Mouse (Mus musculus): ENCODE results near the gene Gm4707. TPM values are rescaled to one million over a fixed set of nuclear protein-coding genes. Genes with fewer than 3 reads are reported as not detected.
A peak's percentile ranks its signal among the peaks of the same experiment; 100 is the strongest.
"Not testable (repeated sequence)": the region's sequence is repeated elsewhere in the genome, so short reads cannot be mapped to it uniquely, and the experiment has no call there.

The Gm4707 gene
- polyA plus RNA-seq, 1 experiment from 2014 or later: 2.8 TPM

DNA sequence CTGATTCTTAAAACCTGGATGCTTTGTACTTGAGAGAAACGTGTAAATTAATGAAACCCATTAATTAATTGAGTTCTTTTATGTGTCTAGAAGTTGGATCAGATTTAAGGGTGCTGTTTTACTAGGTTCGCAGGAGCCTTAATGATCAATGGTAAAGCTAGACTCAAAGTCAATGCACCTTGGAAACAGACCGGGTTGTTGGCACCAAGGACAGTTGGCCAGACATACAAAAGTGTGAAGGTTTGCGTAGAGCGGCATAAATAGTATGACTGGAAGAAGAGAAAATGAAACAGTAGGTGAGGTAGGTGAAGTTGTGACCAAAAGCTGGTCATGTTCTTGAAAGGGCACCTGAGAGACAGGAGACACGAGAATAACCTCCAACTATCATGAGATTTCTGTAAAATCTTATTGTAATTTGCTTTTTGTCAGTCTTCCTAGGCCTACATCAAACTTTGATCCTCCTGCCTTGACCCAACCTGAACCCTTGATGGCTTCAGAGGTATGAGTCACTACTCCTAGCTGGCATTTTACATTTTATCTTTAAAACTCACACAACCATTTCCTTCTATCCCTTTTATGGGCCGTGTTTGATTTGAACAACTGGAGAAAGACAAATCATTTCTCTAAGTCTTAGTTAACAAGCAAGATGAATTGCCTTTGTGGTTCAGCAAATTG is 16.8 kb upstream of the Gm4707 start:
- peak overlapping the region; percentile 100; the same call in 1 of the 2 replicates for H3K27ac ChIP-seq
- no peaks in the 10 kb centered on the region for H3K27me3 ChIP-seq (replicated peaks)
- peaks cover 22% of the 10 kb centered on the region for H3K4me1 ChIP-seq
- H3K9me3 ChIP-seq: no peaks in the 10 kb centered on the region
- ATAC-seq (replicated peaks): no peak
- peak overlapping the region; percentile 53 for H3K4me3 ChIP-seq
- H3K9ac ChIP-seq: peak overlapping the region; percentile 96; the same call in 1 of the 2 replicates
- H3K36me3 ChIP-seq (replicated peaks): no peaks in the 10 kb centered on the region
- 81% methylated on average over 7 of the region's 7 CpGs for WGBS
- peak overlapping the region; percentile 77 for H3K4me2 ChIP-seq

DNA sequence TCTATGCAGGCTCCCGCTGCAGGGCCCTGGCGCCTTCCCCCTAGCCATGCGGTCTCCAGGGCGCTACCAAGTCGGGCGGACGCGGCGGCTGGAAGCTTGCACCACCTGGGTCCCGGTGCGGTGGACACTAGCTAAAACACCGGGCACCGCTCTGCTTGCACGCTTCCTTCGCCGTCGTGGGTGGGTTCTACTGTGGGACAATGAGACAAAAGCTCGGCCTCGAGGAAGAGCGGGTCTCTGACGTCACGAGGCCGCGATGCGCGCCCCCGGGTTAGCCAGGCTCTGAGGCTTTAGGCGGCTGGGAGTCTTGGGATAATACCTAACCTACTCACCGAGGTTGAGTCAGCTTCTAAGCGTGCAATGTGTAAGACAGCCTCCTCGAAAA is 16.0 kb upstream of the Gm4707 start:
- Histone ChIP-seq H3K9ac (peak overlapping the region; percentile 96), H3K36me3 (replicated peaks) (no peaks in the 10 kb centered on the region), H3K9me3 (no peaks in the 10 kb centered on the region), H3K27ac (peak overlapping the region; percentile 100), H3K4me1 (peaks cover 22% of the 10 kb centered on the region), H3K4me2 (peak overlapping the region; percentile 77), H3K4me3 (peak overlapping the region; percentile 53), H3K27me3 (replicated peaks) (no peaks in the 10 kb centered on the region)
- 0% methylated on average over 31 of the region's 31 CpGs for WGBS
- peak; percentile 89 for ATAC-seq (replicated peaks)

DNA sequence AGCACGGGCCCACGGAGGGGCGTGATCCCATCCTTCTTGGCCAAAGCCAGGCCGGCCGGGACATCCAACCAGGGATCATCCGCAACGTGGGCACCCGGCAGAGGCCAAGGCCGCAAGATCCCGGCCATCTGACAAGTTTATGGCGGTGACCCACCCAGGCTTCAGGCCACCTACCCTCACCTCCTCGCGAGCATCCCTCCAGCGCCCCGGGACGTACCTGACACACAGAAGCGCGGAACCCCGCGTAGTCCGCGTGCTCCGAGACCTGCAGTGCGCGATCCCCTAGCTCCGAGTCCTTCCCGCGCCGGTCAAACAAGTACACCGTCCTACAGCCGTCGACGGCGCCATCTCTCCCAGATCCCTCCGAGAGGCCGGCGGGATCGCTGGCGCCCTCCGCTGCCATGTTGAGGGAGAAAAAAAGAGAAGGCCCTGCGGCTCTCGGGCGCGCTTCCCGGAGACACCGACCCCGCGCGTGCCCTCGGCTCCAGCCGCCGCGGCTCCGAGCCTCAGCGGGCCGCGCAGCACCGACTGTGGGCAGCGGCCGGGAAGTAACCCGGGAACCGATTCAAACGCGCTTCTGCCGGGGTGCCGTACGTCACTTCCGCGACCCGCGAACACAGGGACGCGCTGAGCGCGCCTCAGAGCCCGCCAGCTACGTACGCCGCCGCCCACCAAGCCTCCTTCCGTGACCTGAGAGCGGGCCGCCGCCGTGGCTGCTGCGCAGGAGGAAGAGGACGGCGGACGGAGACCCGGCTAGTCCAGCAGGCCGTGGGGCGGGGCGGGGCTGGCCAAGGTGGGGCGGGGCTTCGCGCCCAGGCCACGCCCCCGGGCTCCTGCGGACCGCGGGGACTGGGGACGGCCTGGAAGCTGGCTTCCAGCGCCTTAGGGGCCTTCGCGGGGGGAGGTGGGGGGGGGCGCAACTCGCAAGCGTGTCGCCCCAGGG is 15.3 kb upstream of the Gm4707 start, which contains the start of gene Smchd1:
Gene Smchd1, minus strand, starts transcription at position 582 of the 943 bp plus-strand sequence.
- Histone ChIP-seq H3K4me2 (peak within 1 kb of the TSS; percentile 77), H3K4me3 (peak within 1 kb of the TSS; percentile 53), H3K27ac (peak within 1 kb of the TSS; percentile 100), H3K4me1 (peaks cover 27% of the 10 kb centered on the region), H3K27me3 (replicated peaks) (no peaks in the 10 kb centered on the region), H3K9ac (peak within 1 kb of the TSS; percentile 96), H3K9me3 (no peaks in the 10 kb centered on the region), H3K36me3 (replicated peaks) (no peaks in the 10 kb centered on the region)
- peak; percentile 97 for ATAC-seq (replicated peaks)
- under 1% methylated on average over 96 of the region's 109 CpGs for WGBS

DNA sequence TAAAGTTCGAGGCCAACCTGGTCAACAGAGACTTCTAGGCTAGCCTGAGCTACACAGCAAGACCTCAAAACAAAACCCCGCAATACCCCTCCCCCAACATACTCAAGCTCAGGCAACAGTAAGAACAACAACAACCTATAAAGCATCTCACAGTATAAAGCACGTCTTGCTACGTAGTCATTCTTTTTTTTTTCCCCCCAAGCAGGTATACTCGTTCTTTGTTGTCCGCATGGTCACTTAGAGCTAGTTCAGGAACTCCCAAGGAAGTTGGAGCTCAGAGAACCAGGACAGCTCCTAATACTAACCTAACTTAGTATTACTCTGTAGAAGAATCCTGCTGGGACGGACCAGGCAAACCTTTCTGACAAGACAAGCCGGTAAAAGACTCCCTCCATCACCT is 14.4 kb upstream of the Gm4707 start:
- Histone ChIP-seq H3K4me1 (peaks cover 27% of the 10 kb centered on the region), H3K9me3 (no peaks in the 10 kb centered on the region), H3K4me2 (peak overlapping the region; percentile 77), H3K36me3 (replicated peaks) (no peaks in the 10 kb centered on the region), H3K4me3 (peak overlapping the region; percentile 53), H3K9ac (peak overlapping the region; percentile 96), H3K27ac (no peak overlapping the region), H3K27me3 (replicated peaks) (no peaks in the 10 kb centered on the region)
- ATAC-seq (replicated peaks): no peak
- 15% methylated on average over 8 of the region's 8 CpGs for WGBS

DNA sequence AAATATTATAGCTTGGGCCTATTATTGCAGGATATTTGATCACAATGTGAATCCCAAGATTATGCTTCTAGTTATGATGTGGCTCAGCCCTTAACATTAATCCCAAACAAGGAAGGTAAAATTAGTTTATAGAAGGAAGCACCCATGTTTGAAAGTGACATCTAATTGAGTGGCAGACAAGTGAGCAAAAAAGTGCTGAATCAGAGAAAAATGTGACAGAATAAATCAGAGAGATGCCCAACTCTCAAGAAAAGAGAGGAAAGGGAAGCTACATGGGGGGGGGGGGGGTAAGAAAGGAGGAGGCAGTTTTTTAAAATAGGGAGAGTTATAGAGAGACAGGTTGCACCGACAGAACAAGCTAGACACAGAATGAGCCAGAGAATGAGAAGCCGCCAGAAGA is 11.5 kb upstream of the Gm4707 start:
- H3K36me3 ChIP-seq (replicated peaks): no peaks in the 10 kb centered on the region
- no peak overlapping the region; the same call in 1 of the 2 replicates for H3K9ac ChIP-seq
- no peaks in the 10 kb centered on the region for H3K9me3 ChIP-seq
- H3K27me3 ChIP-seq (replicated peaks): no peaks in the 10 kb centered on the region
- H3K4me2 ChIP-seq: no peak overlapping the region
- H3K4me1 ChIP-seq: peaks cover 23% of the 10 kb centered on the region
- no peak overlapping the region for H3K27ac ChIP-seq
- no peak for ATAC-seq (replicated peaks)
- no peak overlapping the region for H3K4me3 ChIP-seq
- 76% methylated on average over 2 of the region's 2 CpGs for WGBS

DNA sequence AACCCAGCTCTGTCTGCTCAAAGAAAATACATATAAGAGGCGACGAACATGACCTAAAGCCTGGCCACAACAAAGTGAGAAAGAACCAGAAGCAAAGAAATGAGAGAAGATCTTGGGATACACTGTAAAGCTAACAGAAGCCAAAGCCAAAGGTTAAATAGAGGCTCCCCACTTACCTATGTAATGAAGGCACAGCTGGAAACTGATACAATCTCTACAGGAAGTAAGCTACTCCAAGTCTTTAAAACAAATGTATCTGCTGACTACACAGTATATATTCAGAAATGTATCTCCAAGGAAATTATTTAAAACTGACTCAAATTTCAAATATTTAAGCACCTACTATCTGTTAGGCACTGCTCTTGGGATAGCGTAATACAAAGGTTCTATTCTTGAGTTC is 594 bp upstream of the Gm4707 start:
- no peak for ATAC-seq (replicated peaks)
- no peak overlapping the region for H3K4me3 ChIP-seq
- H3K4me1 ChIP-seq: no peaks in the 10 kb centered on the region
- H3K9ac ChIP-seq: no peak overlapping the region
- 97% methylated on average over 3 of the region's 3 CpGs for WGBS
- no peaks in the 10 kb centered on the region for H3K9me3 ChIP-seq
- peaks cover 14% of the 10 kb centered on the region; the same call in 1 of the 2 replicates for H3K36me3 ChIP-seq (replicated peaks)
- no peak overlapping the region for H3K27ac ChIP-seq
- no peak overlapping the region for H3K4me2 ChIP-seq
- H3K27me3 ChIP-seq (replicated peaks): no peaks in the 10 kb centered on the region

DNA sequence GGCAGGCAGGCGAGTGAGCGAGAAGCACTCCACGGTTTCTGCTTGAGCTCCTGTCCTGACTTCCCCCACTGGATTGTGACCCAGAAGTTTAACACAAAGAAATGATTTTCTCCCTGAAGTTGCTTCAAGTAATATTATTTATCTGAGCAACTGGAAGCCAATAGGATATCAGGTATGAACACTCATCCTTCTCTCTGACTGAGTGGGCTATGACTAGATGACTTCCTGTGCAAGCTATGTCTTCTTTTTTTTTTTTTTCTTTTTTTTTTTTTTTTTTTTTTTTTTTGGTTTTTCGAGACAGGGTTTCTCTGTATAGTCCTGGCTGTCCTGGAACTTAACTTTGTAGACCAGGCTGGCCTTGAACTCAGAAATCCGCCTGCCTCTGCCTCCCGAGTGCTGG is 2.4 kb downstream of the Gm4707 start:
- peaks cover 15% of the 10 kb centered on the region; the same call in 1 of the 2 replicates for H3K36me3 ChIP-seq (replicated peaks)
- not testable (repeated sequence) for ATAC-seq (replicated peaks); H3K27ac ChIP-seq; H3K4me1 ChIP-seq; H3K9me3 ChIP-seq; H3K4me2 ChIP-seq; H3K9ac ChIP-seq; H3K4me3 ChIP-seq; H3K27me3 ChIP-seq (replicated peaks)
- 94% methylated on average over 6 of the region's 6 CpGs for WGBS

DNA sequence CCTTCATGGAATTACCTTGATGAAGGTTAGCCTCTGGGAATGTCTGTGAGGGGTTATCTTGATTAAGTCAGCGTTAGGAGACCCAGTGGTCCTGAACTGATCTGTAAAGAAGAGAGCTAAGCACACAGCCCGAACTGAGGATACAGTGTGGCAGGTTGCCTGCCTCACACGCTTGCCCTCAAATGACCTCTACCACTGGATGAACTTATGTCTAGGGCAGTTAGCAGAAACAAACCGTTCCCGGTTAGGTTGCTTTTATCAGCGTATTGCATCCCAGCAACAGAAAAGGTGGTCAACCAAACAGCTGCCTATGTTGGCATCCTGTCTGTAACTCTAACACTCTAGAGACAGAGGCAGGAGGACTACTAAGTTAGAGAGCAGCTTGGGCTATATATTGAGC is 14.5 kb downstream of the Gm4707 start:
- 97% methylated on average over 6 of the region's 6 CpGs for WGBS

DNA sequence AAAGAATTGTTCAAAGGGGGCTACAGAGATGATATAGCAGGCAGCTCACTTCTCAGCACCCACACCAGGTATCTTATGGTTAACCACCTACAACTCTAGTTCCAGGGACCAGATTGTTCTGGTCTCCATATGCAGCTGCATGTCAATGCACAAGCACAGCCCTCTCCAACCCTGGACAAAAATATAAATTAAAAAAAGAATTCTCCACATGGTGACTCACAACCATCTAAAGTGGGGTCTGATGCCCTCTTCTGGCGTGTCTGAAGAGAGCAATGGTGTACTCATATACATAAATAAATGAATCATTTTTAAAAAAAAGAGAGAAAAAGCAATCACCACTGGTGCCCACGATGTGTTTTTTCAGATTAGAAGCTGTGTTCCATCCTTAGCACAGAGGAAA is 15.0 kb downstream of the Gm4707 start:
- H3K4me2 ChIP-seq: no peak overlapping the region
- H3K4me1 ChIP-seq: no peaks in the 10 kb centered on the region
- H3K9ac ChIP-seq: no peak overlapping the region
- ATAC-seq (replicated peaks): no peak
- 87% methylated on average over 2 of the region's 2 CpGs for WGBS
- no peak overlapping the region for H3K27ac ChIP-seq
- H3K27me3 ChIP-seq (replicated peaks): no peaks in the 10 kb centered on the region
- no peaks in the 10 kb centered on the region for H3K9me3 ChIP-seq
- H3K4me3 ChIP-seq: no peak overlapping the region
- H3K36me3 ChIP-seq (replicated peaks): peaks cover 8% of the 10 kb centered on the region; the same call in 1 of the 2 replicates

More for the DNA sequence above, 14.5 kb downstream of the Gm4707 start:
- Histone ChIP-seq H3K9ac (no peak overlapping the region), H3K4me3 (no peak overlapping the region), H3K27ac (no peak overlapping the region), H3K4me1 (no peaks in the 10 kb centered on the region), H3K4me2 (no peak overlapping the region), H3K9me3 (no peaks in the 10 kb centered on the region), H3K27me3 (replicated peaks) (no peaks in the 10 kb centered on the region), H3K36me3 (replicated peaks) (peaks cover 8% of the 10 kb centered on the region; the same call in 1 of the 2 replicates)
- no peak for ATAC-seq (replicated peaks)

DNA sequence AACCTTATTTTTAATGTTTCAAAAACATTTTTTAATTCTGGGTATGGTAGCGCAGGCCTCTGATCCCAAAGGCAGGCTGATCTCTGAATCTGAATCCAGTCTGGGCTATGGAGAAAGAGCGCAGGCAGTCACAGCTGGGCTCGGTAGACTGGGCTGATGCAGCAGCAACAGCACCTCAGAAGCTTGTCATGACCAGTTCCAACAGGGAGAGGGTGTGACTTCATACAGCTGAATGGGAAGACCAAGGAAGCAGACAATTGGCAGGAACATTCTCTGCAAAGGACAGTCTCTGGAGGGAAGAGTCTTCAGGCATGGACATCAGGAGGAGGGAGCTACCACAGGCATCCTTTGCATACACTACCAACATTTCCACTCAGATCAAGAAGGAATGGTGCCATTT is 15.6 kb downstream of the Gm4707 start:
- Histone ChIP-seq H3K4me1 (no peaks in the 10 kb centered on the region), H3K36me3 (replicated peaks) (peaks cover 8% of the 10 kb centered on the region; the same call in 1 of the 2 replicates), H3K4me2 (no peak overlapping the region), H3K27me3 (replicated peaks) (no peaks in the 10 kb centered on the region), H3K9ac (no peak overlapping the region), H3K9me3 (no peaks in the 10 kb centered on the region), H3K27ac (no peak overlapping the region), H3K4me3 (no peak overlapping the region)
- 93% methylated on average over 3 of the region's 3 CpGs for WGBS
- no peak for ATAC-seq (replicated peaks)

DNA sequence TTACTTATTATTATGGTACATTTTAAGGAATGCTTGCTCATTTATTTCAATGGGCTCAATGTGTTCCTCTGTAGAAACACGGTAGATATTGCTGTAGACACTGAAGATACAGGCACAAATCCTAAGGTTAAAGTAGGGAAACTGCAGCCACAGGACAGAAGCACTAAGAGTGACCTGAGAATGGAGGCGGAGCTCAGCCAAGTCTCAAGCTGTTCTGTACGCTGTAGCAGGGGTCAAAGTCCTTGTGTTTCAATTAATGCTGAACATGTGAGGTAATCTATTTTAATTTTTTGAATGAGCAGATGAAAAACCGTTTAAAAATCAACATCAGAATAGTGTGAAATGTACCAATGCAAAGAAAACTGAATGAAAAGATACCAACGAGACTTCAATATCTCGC is 16.4 kb downstream of the Gm4707 start:
- Histone ChIP-seq H3K9ac (no peak overlapping the region), H3K36me3 (replicated peaks) (peaks cover 8% of the 10 kb centered on the region; the same call in 1 of the 2 replicates), H3K4me1 (no peaks in the 10 kb centered on the region), H3K27ac (no peak overlapping the region), H3K4me2 (no peak overlapping the region), H3K9me3 (no peaks in the 10 kb centered on the region), H3K4me3 (no peak overlapping the region), H3K27me3 (replicated peaks) (no peaks in the 10 kb centered on the region)
- WGBS: 94% methylated on average over 6 of the region's 6 CpGs
- ATAC-seq (replicated peaks): no peak

DNA sequence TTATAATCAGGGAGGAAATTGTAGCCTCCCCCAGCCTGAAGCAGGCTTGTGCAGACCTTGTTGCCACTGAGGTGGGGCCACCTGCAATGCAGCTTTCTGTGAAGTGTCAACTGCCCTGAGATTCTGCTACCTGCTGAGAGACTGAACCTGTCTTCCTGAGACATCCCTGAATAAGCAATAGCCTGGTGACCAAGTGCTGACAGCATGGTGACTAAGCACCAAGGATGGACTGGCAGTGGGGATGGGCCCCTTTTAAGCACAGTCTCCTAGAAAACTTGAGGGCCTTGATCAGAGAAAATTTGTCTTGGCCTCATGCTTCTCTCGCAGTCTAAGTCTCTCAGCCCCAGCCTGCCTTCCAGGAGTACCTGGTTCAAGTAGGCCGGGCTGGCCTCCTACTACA is 37.2 kb downstream of the Gm4707 start:
- not testable (repeated sequence) for H3K27ac ChIP-seq; H3K4me2 ChIP-seq; H3K9me3 ChIP-seq; H3K4me1 ChIP-seq; ATAC-seq (replicated peaks); H3K9ac ChIP-seq; H3K4me3 ChIP-seq; H3K27me3 ChIP-seq (replicated peaks)
- peaks cover 45% of the 10 kb centered on the region for H3K36me3 ChIP-seq (replicated peaks)
- WGBS: 97% methylated on average over 2 of the region's 2 CpGs

Measured in midbrain, embryonic 15.5 days (tissue).